Mouse (Mus musculus): Measurements from ENCODE around the gene Acsm3.

- TF ChIP-seq CTCF (IDR thresholded peaks at IDR 0.05; ENCODE audit: control insufficient read depth, insufficient read depth, insufficient read length) (no peak), USF1 (IDR thresholded peaks at IDR 0.05; ENCODE audit: low read depth) (no peak), CEBPB (IDR thresholded peaks at IDR 0.05; ENCODE audit: low read depth) (no peak), FOSL1 (IDR thresholded peaks at IDR 0.05; ENCODE audit: insufficient read depth, low read length, poor library complexity, severe bottlenecking) (no peak), MYOG (IDR thresholded peaks at IDR 0.05; ENCODE audit: control insufficient read depth, extremely low read depth, insufficient read length) (no peak), MAX (IDR thresholded peaks at IDR 0.05) (no peak), MYOD1 (IDR thresholded peaks at IDR 0.05; ENCODE audit: control insufficient read depth, insufficient read length, low read depth) (no peak)
Measured at GRCm38 (mm10) chr7:119783453-119783852, 22.7 kb downstream of the Acsm3 start.
